Mouse (Mus musculus) T-helper 2 cell (primary cell): ENCODE measurements at regions not wholly inside any gene's neighbourhood (a gene's known extent, or its start where the extent isn't known, plus 50 kb on each side); places are given as distances from the start of the nearest gene placed in this dataset.

Experiments
- in situ Hi-C: fragments of 300-600 bp; cut with MboI, MseI; formaldehyde crosslinking; loops from one replicate; pipeline ENCODE4 v1.15.1; 2025; ENCODE audit warnings: high pct_unique_total_duplicates

- in situ Hi-C loops = no loop called here
Measured at GRCm38 (mm10) chr17:73048164-73048563, 59.6 kb upstream of the Lclat1 start.

- in situ Hi-C loops = no loop called here
Measured at GRCm38 (mm10) chr17:73052956-73053355, 54.8 kb upstream of the Lclat1 start.

- in situ Hi-C loops = no loop called here
Measured at GRCm38 (mm10) chr17:73053479-73054215, 54.1 kb upstream of the Lclat1 start.

DNA sequence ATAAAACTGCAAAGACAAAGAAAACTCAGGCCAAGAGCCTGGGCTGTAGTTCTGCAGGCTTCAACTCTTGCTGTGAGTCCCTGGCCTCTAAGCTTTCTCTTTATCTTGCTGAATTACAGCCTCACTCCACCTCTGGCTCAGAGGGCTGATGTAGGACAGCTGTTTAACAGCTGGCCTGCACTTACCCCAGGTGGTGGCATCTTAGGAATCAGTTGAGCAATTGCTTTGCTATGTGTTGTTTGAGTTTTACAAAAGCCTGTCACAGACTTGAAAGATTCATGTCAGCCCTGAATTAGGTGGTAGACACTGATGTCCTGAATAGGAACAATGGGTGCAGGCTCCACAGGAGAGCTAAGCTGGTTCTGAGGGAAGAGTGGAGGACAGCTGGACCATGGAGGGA lies 53.6 kb upstream of the Lclat1 start:
- in situ Hi-C loops = no loop called here

- in situ Hi-C loops = no loop called here
Measured at GRCm38 (mm10) chr17:73055197-73055596, 52.6 kb upstream of the Lclat1 start.

DNA sequence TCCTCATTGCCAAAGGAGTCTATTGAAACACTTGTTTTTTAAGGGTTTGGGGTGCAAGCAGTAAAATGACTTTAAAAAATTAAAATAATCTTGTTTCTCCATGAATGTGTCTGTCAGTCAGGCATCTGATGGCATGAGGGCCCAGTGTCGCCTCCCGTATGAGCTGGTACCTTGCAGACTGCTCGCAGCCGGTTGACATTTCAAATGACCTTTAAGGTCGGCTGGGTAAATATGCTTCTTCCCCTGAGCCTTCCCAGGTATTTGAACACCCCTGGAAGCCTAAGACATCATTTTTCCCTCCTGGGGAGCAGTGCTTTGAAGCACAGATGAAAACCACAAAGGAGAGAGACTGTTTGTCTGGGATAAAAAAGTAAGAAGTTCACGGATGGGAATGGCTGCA lies 52.2 kb upstream of the Lclat1 start:
- in situ Hi-C loops = no loop called here

DNA sequence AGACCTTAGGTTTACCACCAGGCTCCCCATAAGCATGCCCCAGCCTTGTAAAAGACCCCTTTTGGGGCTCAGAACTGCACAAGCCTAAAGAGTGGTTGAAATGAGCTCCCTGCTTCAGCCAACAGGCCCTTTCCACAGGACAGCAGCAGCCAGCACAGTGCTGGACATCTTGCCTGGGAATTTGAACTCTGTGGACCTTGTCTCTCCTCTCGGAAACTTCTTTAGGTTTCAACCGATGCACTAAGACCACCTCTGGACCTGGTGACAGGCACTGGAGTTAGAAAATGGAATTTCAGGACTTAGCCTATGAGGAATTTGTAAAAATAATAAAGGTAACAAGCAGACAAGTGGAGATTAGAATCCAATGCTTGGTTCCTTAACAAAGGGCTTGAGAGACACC lies 51.2 kb upstream of the Lclat1 start:
- in situ Hi-C loops = no loop called here
